Mouse (Mus musculus) brain, embryonic 14.5 days (tissue): Measurements from ENCODE around the gene Large1. TPM values are rescaled to one million over a fixed set of nuclear protein-coding genes. Genes with fewer than 3 reads are reported as not detected.
"Not testable (repeated sequence)": the region's sequence is repeated elsewhere in the genome, so short reads cannot be mapped to it uniquely, and the experiment has no call there.

Experiments
- DNase-seq: peaks from one replicate; pipeline ENCODE4 v3.0.0-alpha.2; 2011; ENCODE audit warnings: low read depth
- CTCF ChIP-seq: fragments of 200-500 bp; IDR thresholded peaks from 2 replicates; pipeline ENCODE4 v1.5.1; 2012; ENCODE audit warnings: inconsistent platforms, mild to moderate bottlenecking, moderate library complexity, borderline replicate concordance; ENCODE audit not compliant: insufficient read depth, insufficient read length; ENCODE audit errors: extremely low read depth
- POLR2A ChIP-seq: fragments of 200-500 bp; IDR thresholded peaks from 2 replicates; pipeline ENCODE4 v1.6.1; 2012; ENCODE audit warnings: mild to moderate bottlenecking, inconsistent platforms, borderline replicate concordance; ENCODE audit not compliant: poor library complexity, insufficient read depth, insufficient read length, severe bottlenecking; ENCODE audit errors: extremely low read depth
- polyA plus RNA-seq: library from polyadenylated mRNA; depleted of rRNA; stranded (reverse); fragments of >200 nt; gene quantifications from 2 replicates; pipeline ENCODE4 v1.2.3, GENCODE M21; 2012

Gene Large1
- polyA plus RNA-seq, 1 experiment = 43.1 TPM

- TF ChIP-seq POLR2A (no peak), CTCF (no peak)
- DNase-seq = no peak
Measured at GRCm38 (mm10) chr8:73161564-73161963, 191.8 kb downstream of the Large1 start.

GRCm38 (mm10) chr8:73160945-73161344 lies 192.4 kb downstream of the Large1 start:
- DNase-seq = no peak
- TF ChIP-seq CTCF = no peak
- TF ChIP-seq POLR2A = no peak

- DNase-seq = no peak
- TF ChIP-seq CTCF = no peak
- no peak for TF ChIP-seq POLR2A
Measured at GRCm38 (mm10) chr8:73147236-73147635, 206.1 kb downstream of the Large1 start.

GRCm38 (mm10) chr8:73142660-73143395 lies 210.5 kb downstream of the Large1 start:
- no peak for TF ChIP-seq CTCF
- TF ChIP-seq POLR2A = no peak
- DNase-seq = peak; percentile 90

GRCm38 (mm10) chr8:73135397-73135796 lies 217.9 kb downstream of the Large1 start:
- no peak for TF ChIP-seq CTCF
- TF ChIP-seq POLR2A = no peak
- no peak for DNase-seq

GRCm38 (mm10) chr8:73132080-73132479 lies 221.3 kb downstream of the Large1 start:
- peak; percentile 55 for DNase-seq
- TF ChIP-seq CTCF = no peak
- TF ChIP-seq POLR2A = no peak

GRCm38 (mm10) chr8:73123864-73124499 lies 229.4 kb downstream of the Large1 start:
- DNase-seq = no peak
- TF ChIP-seq CTCF (no peak), POLR2A (no peak)

- TF ChIP-seq POLR2A (no peak), CTCF (no peak)
Measured at GRCm38 (mm10) chr8:73112332-73112895, 240.9 kb downstream of the Large1 start.

GRCm38 (mm10) chr8:73104089-73104488 lies 249.3 kb downstream of the Large1 start:
- TF ChIP-seq POLR2A = no peak
- TF ChIP-seq CTCF = no peak
- DNase-seq = peak; percentile 48

More at GRCm38 (mm10) chr8:73112332-73112895, 240.9 kb downstream of the Large1 start:
- DNase-seq = no peak

- DNase-seq = no peak
- TF ChIP-seq POLR2A (no peak), CTCF (no peak)
Measured at GRCm38 (mm10) chr8:73101069-73101468, 252.3 kb downstream of the Large1 start.

- DNase-seq = not testable (repeated sequence)
Measured at GRCm38 (mm10) chr8:73100607-73101006, 252.7 kb downstream of the Large1 start.

- TF ChIP-seq POLR2A = no peak
- TF ChIP-seq CTCF = no peak
- no peak for DNase-seq
Measured at GRCm38 (mm10) chr8:73099542-73099941, 253.8 kb downstream of the Large1 start.
